Mouse (Mus musculus) T-cell, adult 2 months (primary cell): Measurements from ENCODE around the gene H2-DMb1.
"Not testable (repeated sequence)": the region's sequence is repeated elsewhere in the genome, so short reads cannot be mapped to it uniquely, and the experiment has no call there.

Experiments
- DNase-seq: peaks from one replicate; pipeline ENCODE4 v3.0.0; 2022; ENCODE audit warnings: low spot score

H2-DMb1 gene

GRCm38 (mm10) chr17:34123111-34123510, 29.8 kb upstream of the H2-DMb1 start:
- DNase-seq: no peak

DNA sequence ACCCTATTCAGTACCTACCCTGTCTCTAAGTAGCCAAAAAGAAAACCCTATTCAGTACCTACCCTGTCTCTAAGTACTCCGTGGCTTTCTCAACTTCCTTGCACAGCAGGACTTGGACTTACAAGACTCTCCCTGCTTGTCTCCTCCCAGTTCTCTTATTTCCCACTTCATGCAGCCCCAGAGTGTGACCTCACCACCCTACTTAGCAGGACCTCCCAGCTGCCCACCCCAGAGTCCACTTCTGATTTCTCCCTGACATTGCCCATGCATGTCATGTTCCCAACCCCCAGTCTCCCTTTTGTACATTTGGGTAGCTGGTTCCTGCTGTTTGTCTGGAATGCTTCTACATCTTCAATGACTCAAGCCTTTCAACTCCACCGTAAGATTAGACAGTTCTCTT, 29.4 kb upstream of the H2-DMb1 start:
- no peak for DNase-seq

- DNase-seq: no peak
Measured at GRCm38 (mm10) chr17:34124649-34125048, 28.2 kb upstream of the H2-DMb1 start.

- DNase-seq: no peak
Measured at GRCm38 (mm10) chr17:34126826-34127420, 25.9 kb upstream of the H2-DMb1 start.

DNA sequence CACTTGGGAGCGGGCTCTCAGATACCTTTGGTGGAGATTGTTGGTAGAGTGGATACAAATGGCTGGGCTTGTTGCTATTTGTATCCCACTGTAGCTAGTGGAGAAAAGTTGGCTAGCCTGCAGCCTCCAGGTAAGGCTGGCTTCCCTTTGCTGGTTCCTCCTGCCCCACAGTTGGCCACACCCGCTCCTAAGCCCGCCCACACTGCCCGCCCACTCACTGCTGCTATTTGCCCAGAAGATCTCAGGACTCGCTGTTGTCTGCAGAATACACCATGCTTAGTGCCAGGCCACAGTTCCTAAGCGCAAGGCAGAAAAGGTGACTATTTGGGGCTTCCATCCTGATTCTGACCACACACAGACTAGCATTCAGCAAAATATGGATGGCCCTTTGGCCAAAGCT, 25.4 kb upstream of the H2-DMb1 start:
- peak; percentile 74 for DNase-seq

DNA sequence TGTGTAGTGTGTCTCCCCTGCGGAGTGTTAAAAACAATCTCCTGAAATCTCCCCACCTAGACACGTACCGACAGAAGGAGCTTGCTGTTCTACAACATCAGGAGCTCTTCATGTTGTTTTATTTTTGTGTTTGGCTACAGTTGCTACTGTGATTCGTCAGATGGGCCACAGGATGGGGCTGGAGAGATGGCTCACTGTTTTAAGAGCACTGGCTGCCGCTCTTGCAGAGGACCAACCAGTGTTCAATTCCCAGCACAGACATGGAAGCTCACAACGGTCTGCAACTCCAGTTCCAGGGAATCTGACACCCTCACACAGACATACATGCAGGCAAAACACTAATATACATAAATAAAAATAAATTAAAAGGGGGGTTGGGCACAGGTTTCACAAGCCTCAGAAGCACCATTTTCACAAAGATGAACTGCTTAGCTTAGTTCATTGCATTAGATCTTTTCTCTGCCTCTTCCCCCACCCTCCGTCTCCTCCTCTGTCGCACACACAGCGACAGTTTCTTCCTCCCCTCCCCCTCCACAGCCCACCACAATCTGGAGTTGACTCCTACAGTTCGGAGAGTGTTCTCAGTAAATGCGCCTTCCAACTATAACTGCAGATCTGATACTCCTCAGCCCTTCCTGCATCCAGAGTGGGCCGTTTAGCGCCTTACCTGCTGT, 24.5 kb upstream of the H2-DMb1 start:
- peak; percentile 58 for DNase-seq

DNA sequence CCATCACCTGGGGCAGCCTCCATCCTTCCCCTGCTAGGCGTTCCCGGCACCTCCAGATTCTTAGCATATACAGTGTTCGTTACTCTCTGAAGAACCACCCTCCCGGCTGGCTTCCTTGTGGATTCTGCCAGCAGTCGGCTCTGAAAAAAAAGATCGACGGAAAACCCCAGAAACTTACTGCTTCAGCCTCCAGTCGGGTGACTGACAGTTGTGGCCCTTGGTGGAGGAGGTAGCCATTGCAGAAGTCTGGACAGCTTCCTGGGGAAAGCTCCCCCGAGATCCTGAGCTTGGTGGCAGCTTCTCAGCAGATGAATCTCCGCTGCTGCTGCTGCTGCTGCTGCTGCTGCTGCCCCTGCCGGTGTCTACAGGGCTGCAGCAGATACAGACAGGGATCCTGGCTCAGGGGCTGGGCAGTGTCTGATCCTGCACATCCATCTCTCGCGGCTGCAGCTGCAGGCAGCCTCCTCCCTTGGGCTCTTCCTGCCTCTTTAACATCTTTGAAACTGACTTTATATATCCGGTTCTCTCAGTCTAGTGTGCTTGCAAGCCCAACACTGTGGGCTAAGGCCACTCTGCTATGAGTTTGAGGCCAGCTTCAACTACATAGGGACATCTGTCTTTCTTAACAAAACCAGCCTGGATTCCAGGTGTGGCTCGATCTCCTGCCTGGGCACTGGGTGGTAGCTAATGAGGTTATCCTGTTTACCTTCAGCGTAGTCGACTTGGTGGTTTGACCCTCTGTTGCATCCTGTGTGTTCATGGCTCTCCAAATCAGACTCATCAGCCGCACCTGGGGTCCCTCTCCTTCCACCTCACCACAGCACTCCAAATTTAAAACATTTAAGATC, 23.7 kb upstream of the H2-DMb1 start:
- peak; percentile 52 for DNase-seq

DNA sequence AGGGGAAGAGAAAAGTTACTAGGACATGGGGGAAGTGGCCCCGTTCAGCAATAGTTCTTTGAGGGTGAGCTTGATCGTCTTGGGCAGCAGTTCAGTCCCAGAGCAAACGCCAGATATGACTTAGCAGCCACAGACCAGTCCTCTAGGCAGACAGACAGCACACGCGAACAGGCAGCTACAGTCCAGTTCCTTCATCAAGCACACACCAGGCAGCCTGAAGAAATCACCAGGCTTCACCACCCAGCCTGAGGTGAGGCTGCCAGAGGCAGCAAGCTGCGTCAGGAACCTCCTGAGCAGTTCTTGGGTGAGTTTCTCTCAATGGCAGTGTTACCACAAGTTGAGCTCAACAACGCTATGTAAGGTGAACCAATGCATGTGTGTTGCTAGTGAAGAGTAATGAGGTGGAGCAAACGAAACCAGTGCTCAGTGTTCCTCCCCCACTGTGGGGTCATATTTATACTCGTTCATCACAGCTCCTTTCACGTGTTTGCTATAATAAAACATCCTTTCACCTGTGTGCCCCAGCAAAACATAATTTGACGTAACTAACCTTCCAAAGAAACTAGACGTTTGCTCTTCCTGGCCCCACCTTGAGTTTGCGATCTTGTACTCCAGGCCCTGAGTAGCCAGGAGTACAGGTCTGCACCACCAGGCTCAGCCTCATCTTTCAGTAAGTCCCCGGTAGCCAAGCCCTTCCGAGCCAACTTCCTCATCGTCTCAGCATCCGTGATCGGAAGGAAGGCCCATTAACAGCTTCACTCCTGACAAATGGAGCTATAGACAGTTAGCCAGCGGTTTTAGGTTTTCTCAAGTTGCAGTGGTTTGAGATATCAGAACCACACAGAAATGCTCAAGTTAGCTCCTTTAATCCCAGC, 22.6 kb upstream of the H2-DMb1 start:
- peak; percentile 54 for DNase-seq

DNA sequence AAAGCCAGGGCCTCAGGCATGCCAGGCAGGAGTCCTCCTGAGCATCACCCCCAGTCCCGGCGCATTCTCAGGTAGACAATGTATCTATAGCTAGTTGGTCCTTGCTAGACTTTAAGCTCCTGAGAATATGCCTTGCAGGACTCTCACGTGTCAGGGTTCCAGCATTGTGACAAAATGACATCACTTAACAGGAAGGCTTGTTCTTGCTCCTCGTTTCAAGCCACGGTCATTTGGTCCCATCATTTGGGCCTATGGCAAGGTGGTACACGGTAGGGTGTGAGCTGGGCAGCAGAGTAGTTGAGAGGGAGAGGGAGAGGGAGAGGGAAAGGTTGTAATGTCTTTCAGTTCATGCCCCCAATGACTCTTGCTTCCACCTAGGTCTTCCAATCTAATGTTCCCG, 21.0 kb upstream of the H2-DMb1 start:
- no peak for DNase-seq

DNA sequence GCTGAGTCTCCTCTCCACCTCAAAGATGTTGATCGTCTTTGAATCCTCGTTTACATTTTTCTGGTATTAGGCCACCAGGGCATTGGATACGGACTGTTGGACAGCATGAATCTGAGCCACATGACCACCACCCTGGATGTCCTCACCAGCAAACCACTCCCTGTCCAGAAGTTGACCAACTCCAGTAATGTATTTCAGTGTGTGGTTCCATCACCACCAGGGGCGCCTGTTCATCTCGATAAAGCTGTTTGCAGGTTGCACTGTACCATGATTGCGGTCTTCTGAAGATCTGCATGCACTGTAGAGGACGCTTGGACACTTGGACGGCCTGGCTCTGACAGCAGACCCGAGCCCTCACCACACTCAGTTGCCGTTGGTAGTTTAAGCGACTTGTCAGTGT, 19.6 kb upstream of the H2-DMb1 start:
- no peak for DNase-seq

DNA sequence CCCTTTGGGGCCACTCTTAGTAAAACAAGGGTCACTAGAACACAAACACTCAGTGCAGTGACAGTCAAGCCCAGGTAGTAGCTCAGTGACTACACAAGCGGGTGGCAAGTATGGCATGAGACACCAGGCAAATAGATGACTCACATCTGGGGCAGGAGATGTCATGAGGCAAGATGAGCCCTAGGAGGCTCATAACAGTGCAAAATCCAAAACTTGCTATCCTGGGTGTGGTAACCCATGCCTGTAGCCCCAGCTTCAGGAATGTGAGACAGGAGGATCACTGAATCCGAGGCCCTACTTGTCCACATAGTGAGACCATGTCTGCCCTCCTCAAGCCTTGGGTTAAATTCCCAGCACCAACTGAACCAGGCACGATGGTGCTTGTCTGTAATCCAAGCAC, 18.4 kb upstream of the H2-DMb1 start:
- no peak for DNase-seq

GRCm38 (mm10) chr17:34135297-34136224, 17.3 kb upstream of the H2-DMb1 start:
- DNase-seq: peak; percentile 98

DNA sequence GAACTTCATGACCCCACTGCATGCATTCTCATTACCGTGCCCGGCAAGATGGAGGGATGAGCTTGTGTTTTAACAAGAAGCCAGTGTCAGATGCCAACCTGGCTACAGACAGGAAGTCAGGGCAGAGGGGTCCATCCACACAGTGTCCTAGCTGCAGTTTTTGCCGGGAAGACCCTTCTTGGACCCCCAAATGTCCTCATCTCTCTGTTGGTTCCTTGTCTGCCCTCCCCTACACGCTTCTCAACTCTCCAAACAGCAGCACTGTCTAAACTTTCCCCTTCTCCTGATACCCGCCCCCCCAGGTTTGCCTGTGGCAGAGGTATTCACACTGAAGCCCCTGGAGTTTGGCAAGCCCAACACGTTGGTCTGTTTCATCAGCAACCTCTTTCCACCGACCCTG, 15.3 kb upstream of the H2-DMb1 start:
- no peak for DNase-seq

DNA sequence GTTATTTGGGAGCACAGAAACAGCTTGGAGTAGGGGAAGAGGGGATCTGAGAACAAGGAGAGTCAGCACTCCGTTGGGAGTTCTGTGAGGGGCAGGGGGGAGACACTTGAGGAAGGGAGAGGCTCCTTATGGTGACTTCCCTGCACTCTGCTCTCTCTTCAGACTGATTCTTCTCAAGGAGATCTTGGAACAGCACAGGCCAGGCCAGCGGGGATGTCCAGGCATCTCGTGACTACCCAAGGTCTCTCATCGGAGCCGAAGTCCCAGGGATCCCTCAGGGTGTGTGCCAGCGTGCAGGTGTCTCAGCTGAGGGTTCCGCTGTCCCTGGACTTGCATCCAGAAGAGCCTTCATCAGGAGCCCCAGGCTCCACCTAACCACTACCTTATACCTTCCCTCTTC, 14.2 kb upstream of the H2-DMb1 start:
- no peak for DNase-seq

GRCm38 (mm10) chr17:34139416-34139815, 13.5 kb upstream of the H2-DMb1 start:
- DNase-seq: no peak

DNA sequence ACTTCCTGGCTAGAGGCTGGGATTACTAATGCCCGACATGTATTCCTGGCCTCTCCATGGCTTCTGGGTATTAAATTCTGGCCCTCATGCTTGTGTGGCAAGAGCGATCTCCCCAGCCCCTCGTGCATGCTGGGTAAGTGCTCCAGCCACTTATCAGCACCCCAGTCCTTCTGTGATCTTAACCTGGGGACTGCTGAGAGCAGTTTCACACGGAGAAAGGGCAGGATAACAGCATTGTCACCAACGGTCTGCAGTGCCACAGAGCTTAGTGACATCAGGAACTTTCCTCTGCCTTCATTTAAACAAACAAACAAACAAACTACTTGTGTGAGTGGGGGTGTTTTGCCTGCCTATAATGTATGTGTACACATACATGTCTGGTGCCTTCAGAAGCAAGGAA, 12.6 kb upstream of the H2-DMb1 start:
- DNase-seq: no peak

DNA sequence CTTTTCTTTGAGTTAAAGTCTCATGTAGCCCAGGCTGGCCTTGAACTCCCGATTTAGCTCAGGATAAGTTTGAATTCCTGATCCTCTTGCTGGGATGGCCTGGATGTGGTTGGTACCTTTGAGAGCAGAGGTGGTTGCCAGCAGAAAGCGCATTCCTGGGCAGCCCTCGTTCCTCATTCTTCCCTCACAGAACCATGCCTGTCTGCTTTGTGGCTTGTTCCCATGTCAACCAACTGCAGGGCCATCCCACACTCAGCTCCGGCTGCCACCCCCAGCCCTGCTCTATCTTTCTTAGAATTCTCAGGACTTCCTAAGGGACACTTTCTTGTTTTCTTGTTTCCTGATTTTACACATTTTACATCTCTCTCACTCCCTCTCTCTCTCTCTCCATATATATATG, 11.4 kb upstream of the H2-DMb1 start:
- no peak for DNase-seq

DNA sequence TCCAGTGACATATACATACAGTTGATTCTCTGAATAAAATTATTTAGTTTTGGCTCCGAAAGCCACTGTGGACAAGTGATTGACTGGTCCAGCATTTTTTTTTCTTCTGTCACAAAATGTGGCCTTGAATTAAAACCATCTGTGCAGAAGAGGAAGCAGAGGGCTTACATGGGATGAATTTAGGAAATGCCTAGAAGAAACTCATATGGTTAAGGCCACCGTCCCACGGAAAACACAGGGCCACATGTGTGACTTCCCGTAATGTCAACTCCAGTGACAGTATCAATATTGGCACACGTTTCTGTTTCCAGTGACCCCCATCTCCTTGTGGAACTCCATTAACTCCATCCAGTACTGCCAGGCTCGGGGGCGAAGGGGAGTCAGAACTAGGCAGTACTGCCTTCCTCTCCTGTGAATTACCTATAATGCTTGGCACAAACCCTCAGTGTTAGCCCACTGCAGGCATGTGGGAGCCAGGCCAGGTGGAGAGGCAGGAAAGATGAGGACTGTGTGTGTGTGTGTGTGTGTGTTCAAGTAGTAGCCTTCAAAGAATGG, 10.3 kb upstream of the H2-DMb1 start:
- DNase-seq: no peak

DNA sequence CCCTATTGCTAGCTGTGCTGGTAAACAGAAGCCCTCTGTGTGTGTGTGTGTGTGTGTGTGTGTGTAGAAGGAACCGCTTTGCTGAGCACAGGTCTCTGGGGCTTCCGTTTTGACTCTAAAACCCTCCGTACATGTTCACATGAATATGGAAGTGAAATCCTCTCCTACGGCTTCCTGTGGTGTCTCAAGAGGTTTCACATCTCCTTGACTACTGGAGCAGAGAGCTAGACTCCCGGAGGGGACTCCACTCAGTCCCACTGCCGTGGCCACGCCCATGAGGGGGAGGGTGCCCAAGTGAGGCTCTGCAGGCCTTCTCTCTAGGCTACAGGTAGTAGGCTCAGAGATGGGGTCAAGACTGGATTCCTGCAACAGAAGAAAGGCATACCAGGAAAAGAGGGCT, 9.8 kb upstream of the H2-DMb1 start, which contains the start of gene H2-DMb2:
TSS of gene H2-DMb2 (plus strand) at position 275 of the 400 bp plus-strand sequence.
- peak; percentile 71 for DNase-seq

- DNase-seq: no peak
Measured at GRCm38 (mm10) chr17:34143461-34143860, 9.4 kb upstream of the H2-DMb1 start.

DNA sequence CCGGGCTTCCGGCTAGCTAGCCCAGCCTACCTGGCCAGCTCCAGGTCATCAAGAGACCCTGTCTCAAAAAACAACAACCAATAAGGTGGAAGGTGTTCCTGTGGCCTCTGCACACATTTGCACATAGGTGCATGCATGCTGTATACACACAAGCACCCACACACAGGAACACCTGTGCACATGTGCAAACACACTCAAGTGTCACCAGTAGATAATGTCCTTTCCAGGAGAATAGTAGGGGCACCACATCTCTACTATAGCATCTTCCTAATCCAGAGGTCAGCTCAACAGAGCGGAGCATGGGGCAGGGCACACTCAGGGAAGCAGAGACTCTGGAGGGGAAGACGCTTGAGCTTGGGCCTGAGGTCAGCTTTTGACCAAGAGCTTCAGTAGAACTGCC, 8.7 kb upstream of the H2-DMb1 start:
- not testable (repeated sequence) for DNase-seq
